Mouse (Mus musculus) forebrain, embryonic 14.5 days (tissue): Measurements from ENCODE around the gene Fgd5. TPM values are rescaled to one million over a fixed set of nuclear protein-coding genes. Genes with fewer than 3 reads are reported as not detected.
"Not testable (repeated sequence)": the region's sequence is repeated elsewhere in the genome, so short reads cannot be mapped to it uniquely, and the experiment has no call there.

ENCODE experiments used
- ATAC-seq: fragments of 200-750 bp; cut with Nextera tagmentation; 2 replicates; pipeline ENCODE4 v1.8.0; 2017; ENCODE audit warnings: mild to moderate bottlenecking, moderate library complexity
- DNase-seq: peaks from one replicate; pipeline ENCODE4 v3.0.0-alpha.2; 2015; ENCODE audit warnings: low spot score
- H3K27ac ChIP-seq: fragments of 300-500 bp; sonication (generic); 2 replicates; pipeline ENCODE4 v1.5.1; 2014; ENCODE audit warnings: low read depth, mild to moderate bottlenecking, control low read depth, low read length, moderate library complexity
- H3K27me3 ChIP-seq: fragments of 300-500 bp; sonication (generic); replicated peaks from 2 replicates; pipeline ENCODE4 v1.6.1; 2014; ENCODE audit warnings: low read length, control low read depth, mixed read lengths; ENCODE audit not compliant: control insufficient read depth, insufficient read depth
- H3K36me3 ChIP-seq: fragments of 300-500 bp; sonication (generic); 2 replicates; pipeline ENCODE4 v1.6.1; 2014; ENCODE audit warnings: low read length, control low read depth; ENCODE audit not compliant: control insufficient read depth, insufficient read depth
- H3K4me1 ChIP-seq: fragments of 300-500 bp; sonication (generic); 2 replicates; pipeline ENCODE4 v1.6.1; 2014; ENCODE audit warnings: antibody characterized with exemption, low read length, control low read depth; ENCODE audit not compliant: control insufficient read depth, insufficient read depth
- H3K4me2 ChIP-seq: fragments of 300-500 bp; sonication (generic); 2 replicates; pipeline ENCODE4 v1.6.1; 2014; ENCODE audit warnings: mild to moderate bottlenecking, control low read depth, low read length
- H3K4me3 ChIP-seq: fragments of 300-500 bp; sonication (generic); 2 replicates; pipeline ENCODE4 v1.5.1; 2014; ENCODE audit warnings: low read depth, low read length, control low read depth
- H3K9ac ChIP-seq: fragments of 300-500 bp; sonication (generic); 2 replicates; pipeline ENCODE4 v1.6.1; 2014; ENCODE audit warnings: mild to moderate bottlenecking, low read length, control low read depth, moderate library complexity
- H3K9me3 ChIP-seq: fragments of 300-500 bp; sonication (generic); replicated peaks from 2 replicates; pipeline ENCODE4 v1.6.1; 2016; ENCODE audit warnings: low read length, control low read depth, mixed read lengths; ENCODE audit not compliant: control insufficient read depth
- WGBS: fragments of 180-500 bp; shearing (Covaris S2); extraction: QIAGEN DNeasy Blood & Tissue Kit; methylation state at CpG from one replicate; pipeline ENCODE4 v1.1.7; 2014; 5-methylcytosine and 5-hydroxymethylcytosine counted together
- polyA plus RNA-seq: library from polyadenylated mRNA; unstranded; fragments of >200 nt; fragmentation: Nextera tagmentation; extraction: Ambion mirVana; gene quantifications from 2 replicates; pipeline ENCODE4 v1.2.1, GENCODE M21; 2014

Gene Fgd5
- polyA plus RNA-seq, 1 experiment from 2014 or later, result 5.6 TPM

GRCm38 (mm10) chr6:92065721-92066496 lies 87.2 kb downstream of the Fgd5 start:
- Histone ChIP-seq H3K9ac (no peak overlapping the region), H3K4me1 (no peaks in the 10 kb centered on the region), H3K9me3 (no peaks in the 10 kb centered on the region), H3K27ac (no peak overlapping the region), H3K4me3 (no peak overlapping the region), H3K4me2 (no peak overlapping the region), H3K27me3 (no peaks in the 10 kb centered on the region), H3K36me3 (no peaks in the 10 kb centered on the region)
- peak; percentile 60 for ATAC-seq
- 52% methylated on average over 12 of the region's 12 CpGs for WGBS
- peak; percentile 62 for DNase-seq

GRCm38 (mm10) chr6:92067146-92067790 lies 88.6 kb downstream of the Fgd5 start:
- no peaks in the 10 kb centered on the region for H3K36me3 ChIP-seq
- no peak overlapping the region for H3K4me2 ChIP-seq
- DNase-seq (peak; percentile 83), ATAC-seq (peak; percentile 90)
- H3K27me3 ChIP-seq, result no peaks in the 10 kb centered on the region
- H3K4me1 ChIP-seq, result no peaks in the 10 kb centered on the region
- H3K9me3 ChIP-seq, result no peaks in the 10 kb centered on the region
- no peak overlapping the region for H3K9ac ChIP-seq
- no peak overlapping the region for H3K4me3 ChIP-seq
- no peak overlapping the region for H3K27ac ChIP-seq
- 33% methylated on average over 16 of the region's 16 CpGs for WGBS

- ATAC-seq (no peak), DNase-seq (no peak)
- Histone ChIP-seq H3K4me3 (no peak overlapping the region), H3K4me1 (no peaks in the 10 kb centered on the region), H3K27ac (no peak overlapping the region), H3K4me2 (no peak overlapping the region), H3K27me3 (no peaks in the 10 kb centered on the region), H3K36me3 (no peaks in the 10 kb centered on the region), H3K9ac (no peak overlapping the region), H3K9me3 (no peaks in the 10 kb centered on the region)
- WGBS, result 50% methylated on average over 15 of the region's 15 CpGs
Measured at GRCm38 (mm10) chr6:92071121-92071839, 92.6 kb downstream of the Fgd5 start.

- Histone ChIP-seq H3K36me3 (no peaks in the 10 kb centered on the region), H3K9ac (no peak overlapping the region), H3K27ac (no peak overlapping the region), H3K9me3 (no peaks in the 10 kb centered on the region), H3K27me3 (no peaks in the 10 kb centered on the region), H3K4me1 (no peaks in the 10 kb centered on the region), H3K4me3 (no peak overlapping the region), H3K4me2 (no peak overlapping the region)
- no peak for ATAC-seq
- 92% methylated on average over 2 of the region's 2 CpGs for WGBS
- DNase-seq, result no peak
Measured at GRCm38 (mm10) chr6:92080730-92081129, 102.1 kb downstream of the Fgd5 start.

- Histone ChIP-seq H3K36me3 (no peaks in the 10 kb centered on the region), H3K9ac (no peak overlapping the region), H3K4me3 (no peak overlapping the region), H3K27ac (no peak overlapping the region), H3K27me3 (no peaks in the 10 kb centered on the region), H3K4me2 (no peak overlapping the region), H3K4me1 (no peaks in the 10 kb centered on the region), H3K9me3 (no peaks in the 10 kb centered on the region)
- ATAC-seq (no peak), DNase-seq (no peak)
- WGBS, result 82% methylated on average over 4 of the region's 4 CpGs
Measured at GRCm38 (mm10) chr6:92082756-92083155, 104.1 kb downstream of the Fgd5 start.

- no peaks in the 10 kb centered on the region; the same call in 1 of the 2 replicates for H3K4me1 ChIP-seq
- 85% methylated on average over 3 of the region's 3 CpGs for WGBS
- H3K9ac ChIP-seq, result no peak overlapping the region
- ATAC-seq, result no peak
- H3K27me3 ChIP-seq, result no peaks in the 10 kb centered on the region
- no peak overlapping the region for H3K4me3 ChIP-seq
- H3K9me3 ChIP-seq, result no peaks in the 10 kb centered on the region
- no peak overlapping the region for H3K4me2 ChIP-seq
- no peak for DNase-seq
- H3K36me3 ChIP-seq, result no peaks in the 10 kb centered on the region
- no peak overlapping the region for H3K27ac ChIP-seq
Measured at GRCm38 (mm10) chr6:92084932-92085331, 106.3 kb downstream of the Fgd5 start.

- H3K9ac ChIP-seq, ATAC-seq, H3K9me3 ChIP-seq, H3K4me2 ChIP-seq, H3K27ac ChIP-seq, H3K4me3 ChIP-seq, DNase-seq, H3K27me3 ChIP-seq, H3K36me3 ChIP-seq: not testable (repeated sequence)
- peaks cover 18% of the 10 kb centered on the region for H3K4me1 ChIP-seq
- 90% methylated on average over 7 of the region's 7 CpGs for WGBS
Measured at GRCm38 (mm10) chr6:92089141-92089540, 110.5 kb downstream of the Fgd5 start.

GRCm38 (mm10) chr6:92089982-92090381 lies 111.3 kb downstream of the Fgd5 start:
- Histone ChIP-seq H3K27me3 (no peaks in the 10 kb centered on the region), H3K9me3 (no peaks in the 10 kb centered on the region), H3K9ac (no peak overlapping the region), H3K4me3 (no peak overlapping the region), H3K4me2 (peak overlapping the region; percentile 55), H3K4me1 (peaks cover 22% of the 10 kb centered on the region), H3K36me3 (no peaks in the 10 kb centered on the region), H3K27ac (no peak overlapping the region)
- DNase-seq (no peak), ATAC-seq (no peak)
- WGBS, result 92% methylated on average over 4 of the region's 4 CpGs
